Mouse (Mus musculus) liver, adult 2 months (tissue): ENCODE results near the gene Slc36a4. TPM values are rescaled to one million over a fixed set of nuclear protein-coding genes. Genes with fewer than 3 reads are reported as not detected.

Experiments used
- DNase-seq: peaks from one replicate; pipeline ENCODE4 v3.0.0-alpha.2; 2011; ENCODE audit warnings: low read depth, low spot score; ENCODE audit errors: extremely low read depth
- H3K27ac ChIP-seq: fragments of 200-500 bp; replicated peaks from 2 replicates; pipeline ENCODE4 v1.5.1; 2012; ENCODE audit warnings: low read depth, mild to moderate bottlenecking, control low read depth, inconsistent platforms, low read length; ENCODE audit not compliant: insufficient read depth
- H3K27me3 ChIP-seq: fragments of 200-500 bp; 2 replicates; pipeline ENCODE4 v1.6.1; 2012; ENCODE audit warnings: mild to moderate bottlenecking, moderate library complexity, low read length, inconsistent platforms; ENCODE audit not compliant: control insufficient read depth, insufficient read depth
- H3K36me3 ChIP-seq: fragments of 200-500 bp; 2 replicates; pipeline ENCODE4 v1.6.1; 2012; ENCODE audit warnings: low read length, inconsistent platforms; ENCODE audit not compliant: control insufficient read depth, insufficient read depth
- H3K4me1 ChIP-seq: fragments of 200-500 bp; 2 replicates; pipeline ENCODE4 v1.6.1; 2011; ENCODE audit warnings: low read length; ENCODE audit not compliant: control insufficient read depth, insufficient read depth
- H3K4me3 ChIP-seq: fragments of 200-500 bp; 2 replicates; pipeline ENCODE4 v1.5.1; 2011; ENCODE audit warnings: low read depth, mild to moderate bottlenecking, control low read depth, low read length, moderate library complexity; ENCODE audit not compliant: insufficient read depth
- H3K79me2 ChIP-seq: fragments of 200-500 bp; 2 replicates; pipeline ENCODE4 v1.6.1; 2012; ENCODE audit warnings: inconsistent platforms, mild to moderate bottlenecking, low read length, moderate library complexity; ENCODE audit not compliant: control insufficient read depth, insufficient read depth
- H3K9ac ChIP-seq: fragments of 200-500 bp; 2 replicates; pipeline ENCODE4 v1.6.1; 2012; ENCODE audit warnings: low read depth, mild to moderate bottlenecking, control low read depth, inconsistent platforms, low read length
- CTCF ChIP-seq: fragments of 200-500 bp; IDR thresholded peaks from 2 replicates; pipeline ENCODE4 v1.5.1; 2011; ENCODE audit warnings: low read depth, low read length, control low read depth
- POLR2A ChIP-seq: fragments of 200-500 bp; IDR thresholded peaks from 2 replicates; pipeline ENCODE4 v1.6.1; 2011; ENCODE audit warnings: low read length, control low read depth; ENCODE audit not compliant: insufficient read depth; ENCODE audit errors: extremely low read depth
- WGBS: fragments of 180-500 bp; shearing (Covaris S2); methylation state at CpG from one replicate; pipeline ENCODE4 v1.1.7; 2018; 5-methylcytosine and 5-hydroxymethylcytosine counted together
- polyA plus RNA-seq: library from polyadenylated mRNA; depleted of rRNA; stranded (reverse); fragments of >200 nt; gene quantifications from 2 replicates; pipeline ENCODE4 v1.2.3, GENCODE M21; 2012
- total RNA-seq: library from RNA; depleted of rRNA; stranded (reverse); fragments of >200 nt; gene quantifications from 2 replicates; pipeline ENCODE4 v1.2.3, GENCODE M21; 2014

The Slc36a4 gene
- total and polyA plus RNA-seq, 2 experiments: 2.6 to 3.8 TPM

- Histone ChIP-seq H3K9ac (peak overlapping the region; percentile 79), H3K79me2 (peaks cover 13% of the 10 kb centered on the region; the same call in 1 of the 2 replicates), H3K4me1 (peaks cover 5% of the 10 kb centered on the region), H3K36me3 (no peaks in the 10 kb centered on the region), H3K27ac (peak overlapping the region; percentile 30), H3K4me3 (peak overlapping the region; percentile 78), H3K27me3 (no peaks in the 10 kb centered on the region)
- WGBS: 5% methylated on average over 14 of the region's 14 CpGs
- peak; percentile 58 for DNase-seq
- TF ChIP-seq CTCF (no peak), POLR2A (no peak)
Observed at GRCm38 (mm10) chr9:15708979-15709598, 449 bp upstream of the Slc36a4 start.

- Histone ChIP-seq H3K4me3 (no peak overlapping the region), H3K36me3 (no peaks in the 10 kb centered on the region), H3K4me1 (peaks cover 12% of the 10 kb centered on the region), H3K79me2 (peaks cover 18% of the 10 kb centered on the region; the same call in 1 of the 2 replicates), H3K9ac (no peak overlapping the region), H3K27ac (no peak overlapping the region), H3K27me3 (no peaks in the 10 kb centered on the region)
- DNase-seq: no peak
- WGBS: 88% methylated on average over 13 of the region's 13 CpGs
- TF ChIP-seq CTCF: no peak
- no peak for TF ChIP-seq POLR2A
Observed at GRCm38 (mm10) chr9:15710821-15711565, 1.5 kb downstream of the Slc36a4 start.

GRCm38 (mm10) chr9:15711676-15712075, 2.1 kb downstream of the Slc36a4 start:
- DNase-seq: no peak
- Histone ChIP-seq H3K27me3 (no peaks in the 10 kb centered on the region), H3K4me1 (peaks cover 12% of the 10 kb centered on the region), H3K79me2 (peaks cover 21% of the 10 kb centered on the region; the same call in 1 of the 2 replicates), H3K36me3 (no peaks in the 10 kb centered on the region), H3K4me3 (no peak overlapping the region), H3K27ac (no peak overlapping the region), H3K9ac (no peak overlapping the region)
- WGBS: 95% methylated on average over 7 of the region's 7 CpGs
- TF ChIP-seq CTCF: no peak
- TF ChIP-seq POLR2A: no peak

- TF ChIP-seq POLR2A (no peak), CTCF (no peak)
- no peak overlapping the region for H3K27ac ChIP-seq
- no peak overlapping the region for H3K4me3 ChIP-seq
- no peaks in the 10 kb centered on the region for H3K27me3 ChIP-seq
- peaks cover 8% of the 10 kb centered on the region for H3K4me1 ChIP-seq
- no peak overlapping the region for H3K9ac ChIP-seq
- no peaks in the 10 kb centered on the region for H3K36me3 ChIP-seq
- no peak for DNase-seq
- 72% methylated on average over 4 of the region's 4 CpGs for WGBS
- H3K79me2 ChIP-seq: peaks cover 21% of the 10 kb centered on the region; the same call in 1 of the 2 replicates
Observed at GRCm38 (mm10) chr9:15714792-15715191, 5.3 kb downstream of the Slc36a4 start.

- Histone ChIP-seq H3K36me3 (no peaks in the 10 kb centered on the region), H3K4me1 (peaks cover 6% of the 10 kb centered on the region; the same call in 1 of the 2 replicates), H3K79me2 (peaks cover 21% of the 10 kb centered on the region; the same call in 1 of the 2 replicates), H3K9ac (no peak overlapping the region), H3K4me3 (no peak overlapping the region), H3K27me3 (no peaks in the 10 kb centered on the region), H3K27ac (no peak overlapping the region)
- DNase-seq: peak; percentile 73
- TF ChIP-seq POLR2A (no peak), CTCF (no peak)
- 38% methylated on average over 11 of the region's 11 CpGs for WGBS
Observed at GRCm38 (mm10) chr9:15715193-15715989, 5.9 kb downstream of the Slc36a4 start.
